Comparison of ENCODE assay signal across 27 mouse cellular contexts in the genomic region with DNA sequence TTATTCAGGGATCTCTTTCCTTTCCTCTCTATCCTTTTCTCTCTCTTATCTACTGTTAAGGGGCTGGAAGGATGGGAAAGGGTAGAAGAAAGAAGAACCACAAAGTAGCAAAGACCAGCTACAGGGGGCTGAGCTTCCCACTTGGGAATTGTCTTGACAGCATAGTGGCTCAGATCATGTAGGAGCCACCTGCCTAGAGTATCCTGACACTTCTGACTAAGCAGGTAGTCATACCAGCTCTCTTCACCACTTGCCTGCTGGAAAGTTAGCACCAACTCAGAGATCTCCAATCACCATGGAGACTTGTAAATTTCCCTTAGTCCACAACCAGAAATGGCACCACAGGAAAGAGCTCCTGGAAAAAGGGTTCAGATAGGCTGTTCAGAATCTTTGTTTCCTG. TPM values are rescaled to one million over a fixed set of nuclear protein-coding genes. Genes with fewer than 3 reads are reported as not detected.
DNase-seq lines count a peak whose midpoint lies in the region; ATAC-seq lines count a peak whose summit lies in the region.
"Had no signal": no experiment of that assay in that cellular context is flagged by ENCODE, and none has a peak within 500 bp of the region (broad histone marks: within the 10 kb centered on the region; RNA-seq: fewer than 3 reads in every experiment).

No protein-coding gene starts in this region.

- peaks cover 11% of the 10 kb centered on the region for H3K9me3 ChIP-seq in kidney, embryonic 15.5 days (replicated peaks)
- peaks cover 19% of the 10 kb centered on the region for H3K9me3 ChIP-seq in megakaryocyte, embryonic 14.5 days
- H3K9me3 ChIP-seq: embryonic facial prominence, embryonic 12.5 days had no signal

- no peak for ATAC-seq in kidney, embryonic 15.5 days (replicated peaks; ENCODE audit: low FRiP score)
- ATAC-seq in megakaryocyte, adult 5-6 weeks (ENCODE audit: poor library complexity, severe bottlenecking), result no peak
- ATAC-seq: activated CD4-positive, CD25-positive, alpha-beta regulatory T cell, adult 4 months; CD4-positive, CD25-positive, alpha-beta regulatory T cell, adult 4 months; forebrain, embryonic 14.5 days; forebrain, embryonic 16.5 days had no signal

- H3K9ac ChIP-seq in kidney, embryonic 15.5 days, result no peak overlapping the region
- H3K9ac ChIP-seq: embryonic facial prominence, embryonic 12.5 days; forebrain, embryonic 12.5 days had no signal

- H3K27ac ChIP-seq in kidney, embryonic 15.5 days, result peak overlapping the region; percentile 23; the same call in 1 of the 2 replicates
- H3K27ac ChIP-seq: embryonic facial prominence, embryonic 10.5 days; embryonic facial prominence, embryonic 12.5 days; forebrain, embryonic 10.5 days; forebrain, embryonic 12.5 days had no signal

- H3K36me3 ChIP-seq in kidney, embryonic 15.5 days, result no peaks in the 10 kb centered on the region
- H3K36me3 ChIP-seq in megakaryocyte, embryonic 14.5 days (replicated peaks; ENCODE audit: low read length), result peaks cover 5% of the 10 kb centered on the region
- H3K36me3 ChIP-seq: embryonic facial prominence, embryonic 10.5 days; embryonic facial prominence, embryonic 12.5 days; forebrain, embryonic 10.5 days; forebrain, embryonic 12.5 days; G1E had no signal

- no peaks in the 10 kb centered on the region for H3K27me3 ChIP-seq in kidney, embryonic 15.5 days
- no peaks in the 10 kb centered on the region for H3K27me3 ChIP-seq in megakaryocyte, embryonic 14.5 days (replicated peaks)
- H3K27me3 ChIP-seq: embryonic facial prominence, embryonic 12.5 days; Patski had no signal

- peaks cover 40% of the 10 kb centered on the region for H3K4me1 ChIP-seq in kidney, embryonic 15.5 days
- peaks cover 62% of the 10 kb centered on the region for H3K4me1 ChIP-seq in megakaryocyte, embryonic 14.5 days
- H3K4me1 ChIP-seq: forebrain, embryonic 12.5 days had no signal

- no peak for DNase-seq in kidney, postnatal 4 days
- DNase-seq in brain, adult 2 months (ENCODE audit: low read depth, low spot score), result peak; percentile 17
- DNase-seq in embryo, embryonic 11 days, result no peak
- no peak for DNase-seq in heart, adult 8-10 months (ENCODE audit: low spot score)
- DNase-seq: adrenal gland, adult 8-10 months; adrenal gland, postnatal 14 days; adrenal gland, postnatal 36 days; cerebellum, adult 11 months; cerebellum, adult 18-20 months; cerebellum, adult 8-10 months; cerebellum, adult 9-11 months; cerebellum, postnatal 14 days; cerebellum, postnatal 36 days had no signal

- H3K4me2 ChIP-seq in kidney, embryonic 15.5 days, result no peak overlapping the region
- H3K4me2 ChIP-seq: embryonic facial prominence, embryonic 12.5 days; forebrain, embryonic 12.5 days had no signal

- no peak overlapping the region for H3K4me3 ChIP-seq in kidney, embryonic 15.5 days (replicated peaks)
- H3K4me3 ChIP-seq in megakaryocyte, embryonic 14.5 days (replicated peaks), result peak overlapping the region; percentile 3
- H3K4me3 ChIP-seq: embryonic facial prominence, embryonic 10.5 days; embryonic facial prominence, embryonic 12.5 days; erythroblast, embryonic 14.5 days; forebrain, embryonic 10.5 days; forebrain, embryonic 12.5 days had no signal

RNA-seq across cellular contexts. Expression of a gene that starts 46.9 kb away (rescaled TPM):
- 57.4 and 63.3 TPM in 2 replicates for polyA plus RNA-seq in kidney, embryonic 15.5 days (2015; fragmentation: Nextera tagmentation; extraction: Ambion mirVana)
- polyA plus RNA-seq in megakaryocyte, embryonic 14.5 days (2012; ENCODE audit: insufficient read depth, low replicate concordance), result 35.1 and 50.8 TPM in 2 replicates
- 0.60 and 0.71 TPM in 2 replicates for total RNA-seq in megakaryocyte, adult 5-6 weeks (2015)
- 0.18 and 0.49 TPM in 2 replicates for total RNA-seq in megakaryocyte, adult 5-6 weeks (2017)
- 10 to 100 TPM; 17.9 to 29.6 (median 23.7) TPM for total RNA-seq in heart, adult 8-10 months (2022)
- polyA plus RNA-seq: activated CD4-positive, CD25-positive, alpha-beta regulatory T cell, adult 4 months had no signal

Comparison
In these comparisons a context has a peak if more than half of its experiments do, and no peak if none do; other contexts are left out.
1. RNA of a gene that starts 46.9 kb away (total RNA-seq): 17.9 to 29.6 TPM in heart, adult 8-10 months; 0.18 to 0.71 TPM in megakaryocyte, adult 5-6 weeks; every median in the first group is over 10 times any median in the second.